Mouse (Mus musculus): ENCODE data around the gene Cpa4. TPM values are rescaled to one million over a fixed set of nuclear protein-coding genes. Genes with fewer than 3 reads are reported as not detected.

The Cpa4 gene
- polyA plus RNA-seq, 1 experiment from 2014 or later, result not detected

GRCm38 (mm10) chr6:30554092-30554491 lies 14.1 kb upstream of the Cpa4 start:
- TF ChIP-seq CTCF (IDR thresholded peaks at IDR 0.05; ENCODE audit: low read depth), result no peak
- no peak for TF ChIP-seq EP300 (IDR thresholded peaks at IDR 0.05; ENCODE audit: low read depth)

GRCm38 (mm10) chr6:30554621-30555170 lies 13.5 kb upstream of the Cpa4 start:
- no peak overlapping the region for H3K27ac ChIP-seq (ENCODE audit: low read depth)
- TF ChIP-seq EP300 (IDR thresholded peaks at IDR 0.05; ENCODE audit: low read depth) (no peak), CTCF (IDR thresholded peaks at IDR 0.05; ENCODE audit: low read depth) (no peak)
- H3K9me3 ChIP-seq (ENCODE audit: low read length), result no peaks in the 10 kb centered on the region
- H3K4me3 ChIP-seq (ENCODE audit: low read depth, low read length), result no peak overlapping the region
- ATAC-seq (no peak), DNase-seq (no peak)
- H3K27me3 ChIP-seq (ENCODE audit: insufficient read depth, low read length), result peaks cover 6% of the 10 kb centered on the region; the same call in 1 of the 2 replicates
- no peak overlapping the region for H3K9ac ChIP-seq (replicated peaks)
- H3K4me1 ChIP-seq (ENCODE audit: insufficient read depth), result no peaks in the 10 kb centered on the region
- no peak overlapping the region for H3K4me2 ChIP-seq (ENCODE audit: low read depth, low read length)
- no peaks in the 10 kb centered on the region for H3K36me3 ChIP-seq (replicated peaks; ENCODE audit: insufficient read depth, low read length)
- 80% methylated on average over 5 of the region's 5 CpGs for WGBS (ENCODE audit: insufficient replicate concordance)

More at GRCm38 (mm10) chr6:30554092-30554491, 14.1 kb upstream of the Cpa4 start:
- no peaks in the 10 kb centered on the region for H3K36me3 ChIP-seq (replicated peaks; ENCODE audit: insufficient read depth, low read length)
- H3K9me3 ChIP-seq (ENCODE audit: low read length), result no peaks in the 10 kb centered on the region
- H3K9ac ChIP-seq (replicated peaks), result no peak overlapping the region
- no peak overlapping the region for H3K4me3 ChIP-seq (ENCODE audit: low read depth, low read length)
- H3K27me3 ChIP-seq (ENCODE audit: insufficient read depth, low read length), result peaks cover 5% of the 10 kb centered on the region; the same call in 1 of the 2 replicates
- no peak overlapping the region for H3K4me2 ChIP-seq (ENCODE audit: low read depth, low read length)
- 79% methylated on average over 5 of the region's 5 CpGs for WGBS (ENCODE audit: insufficient replicate concordance)
- no peak for ATAC-seq
- DNase-seq, result no peak
- H3K4me1 ChIP-seq (ENCODE audit: insufficient read depth), result 0 out of 2 replicates have a peak, but pooled peaks cover 2% of the 10 kb centered on the region
- H3K27ac ChIP-seq (ENCODE audit: low read depth), result no peak overlapping the region

GRCm38 (mm10) chr6:30556080-30556479 lies 12.1 kb upstream of the Cpa4 start:
- no peak for TF ChIP-seq CTCF (IDR thresholded peaks at IDR 0.05; ENCODE audit: low read depth)
- no peak for TF ChIP-seq EP300 (IDR thresholded peaks at IDR 0.05; ENCODE audit: low read depth)
- Histone ChIP-seq H3K27me3 (ENCODE audit: insufficient read depth, low read length) (peaks cover 6% of the 10 kb centered on the region; the same call in 1 of the 2 replicates), H3K36me3 (replicated peaks; ENCODE audit: insufficient read depth, low read length) (no peaks in the 10 kb centered on the region), H3K4me2 (ENCODE audit: low read depth, low read length) (no peak overlapping the region), H3K4me3 (ENCODE audit: low read depth, low read length) (no peak overlapping the region), H3K9me3 (ENCODE audit: low read length) (no peaks in the 10 kb centered on the region), H3K27ac (ENCODE audit: low read depth) (no peak overlapping the region), H3K9ac (replicated peaks) (no peak overlapping the region), H3K4me1 (ENCODE audit: insufficient read depth) (no peaks in the 10 kb centered on the region)
- no peak for DNase-seq
- ATAC-seq, result no peak
- 40% methylated on average over 6 of the region's 9 CpGs for WGBS (ENCODE audit: insufficient replicate concordance)

- ATAC-seq, result no peak
- no peak overlapping the region for H3K4me2 ChIP-seq (ENCODE audit: low read depth, low read length)
- DNase-seq, result no peak
- no peak overlapping the region for H3K4me3 ChIP-seq (ENCODE audit: low read depth, low read length)
- H3K4me1 ChIP-seq (ENCODE audit: insufficient read depth), result no peaks in the 10 kb centered on the region
- no peak overlapping the region for H3K27ac ChIP-seq (ENCODE audit: low read depth)
- 54% methylated on average over 1 of the region's 1 CpGs for WGBS (ENCODE audit: insufficient replicate concordance)
- TF ChIP-seq CTCF (IDR thresholded peaks at IDR 0.05; ENCODE audit: low read depth) (no peak), EP300 (IDR thresholded peaks at IDR 0.05; ENCODE audit: low read depth) (no peak)
- H3K9me3 ChIP-seq (ENCODE audit: low read length), result no peaks in the 10 kb centered on the region
- no peak overlapping the region for H3K9ac ChIP-seq (replicated peaks)
- H3K36me3 ChIP-seq (replicated peaks; ENCODE audit: insufficient read depth, low read length), result no peaks in the 10 kb centered on the region
- peaks cover 3% of the 10 kb centered on the region; the same call in 1 of the 2 replicates for H3K27me3 ChIP-seq (ENCODE audit: insufficient read depth, low read length)
These were observed 8.4 kb upstream of the Cpa4 start for GRCm38 (mm10) chr6:30559726-30560125.

GRCm38 (mm10) chr6:30562132-30562531 lies 6.0 kb upstream of the Cpa4 start:
- no peaks in the 10 kb centered on the region for H3K36me3 ChIP-seq (replicated peaks; ENCODE audit: insufficient read depth, low read length)
- H3K27ac ChIP-seq (ENCODE audit: low read depth), result no peak overlapping the region
- DNase-seq, result no peak
- no peak for TF ChIP-seq EP300 (IDR thresholded peaks at IDR 0.05; ENCODE audit: low read depth)
- no peak for TF ChIP-seq CTCF (IDR thresholded peaks at IDR 0.05; ENCODE audit: low read depth)
- peaks cover 3% of the 10 kb centered on the region; the same call in 1 of the 2 replicates for H3K27me3 ChIP-seq (ENCODE audit: insufficient read depth, low read length)
- WGBS (ENCODE audit: insufficient replicate concordance), result 67% methylated on average over 4 of the region's 4 CpGs
- H3K4me1 ChIP-seq (ENCODE audit: insufficient read depth), result no peaks in the 10 kb centered on the region
- ATAC-seq, result no peak
- H3K4me3 ChIP-seq (ENCODE audit: low read depth, low read length), result no peak overlapping the region
- no peak overlapping the region for H3K4me2 ChIP-seq (ENCODE audit: low read depth, low read length)
- H3K9ac ChIP-seq (replicated peaks), result no peak overlapping the region
- no peaks in the 10 kb centered on the region for H3K9me3 ChIP-seq (ENCODE audit: low read length)

- H3K4me3 ChIP-seq (ENCODE audit: low read depth, low read length), result no peak overlapping the region
- DNase-seq, result no peak
- whole genome bisulfite sequencing (ENCODE audit: insufficient replicate concordance), result 55% methylated on average over 6 of the region's 6 CpGs
These were observed 4.6 kb upstream of the Cpa4 start for GRCm38 (mm10) chr6:30563575-30563974.

More at GRCm38 (mm10) chr6:30563575-30563974, 4.6 kb upstream of the Cpa4 start:
- Histone ChIP-seq H3K36me3 (replicated peaks; ENCODE audit: insufficient read depth, low read length) (no peaks in the 10 kb centered on the region), H3K4me2 (ENCODE audit: low read depth, low read length) (no peak overlapping the region), H3K9ac (replicated peaks) (no peak overlapping the region), H3K27me3 (ENCODE audit: insufficient read depth, low read length) (peaks cover 3% of the 10 kb centered on the region; the same call in 1 of the 2 replicates), H3K4me1 (ENCODE audit: insufficient read depth) (no peaks in the 10 kb centered on the region), H3K9me3 (ENCODE audit: low read length) (no peaks in the 10 kb centered on the region), H3K27ac (ENCODE audit: low read depth) (no peak overlapping the region)
- ATAC-seq, result no peak
- TF ChIP-seq EP300 (IDR thresholded peaks at IDR 0.05; ENCODE audit: low read depth), result no peak
- no peak for TF ChIP-seq CTCF (IDR thresholded peaks at IDR 0.05; ENCODE audit: low read depth)

All from liver, postnatal 0 days (tissue).